30 mouse cellular contexts compared by ENCODE assay signal in the genomic region with DNA sequence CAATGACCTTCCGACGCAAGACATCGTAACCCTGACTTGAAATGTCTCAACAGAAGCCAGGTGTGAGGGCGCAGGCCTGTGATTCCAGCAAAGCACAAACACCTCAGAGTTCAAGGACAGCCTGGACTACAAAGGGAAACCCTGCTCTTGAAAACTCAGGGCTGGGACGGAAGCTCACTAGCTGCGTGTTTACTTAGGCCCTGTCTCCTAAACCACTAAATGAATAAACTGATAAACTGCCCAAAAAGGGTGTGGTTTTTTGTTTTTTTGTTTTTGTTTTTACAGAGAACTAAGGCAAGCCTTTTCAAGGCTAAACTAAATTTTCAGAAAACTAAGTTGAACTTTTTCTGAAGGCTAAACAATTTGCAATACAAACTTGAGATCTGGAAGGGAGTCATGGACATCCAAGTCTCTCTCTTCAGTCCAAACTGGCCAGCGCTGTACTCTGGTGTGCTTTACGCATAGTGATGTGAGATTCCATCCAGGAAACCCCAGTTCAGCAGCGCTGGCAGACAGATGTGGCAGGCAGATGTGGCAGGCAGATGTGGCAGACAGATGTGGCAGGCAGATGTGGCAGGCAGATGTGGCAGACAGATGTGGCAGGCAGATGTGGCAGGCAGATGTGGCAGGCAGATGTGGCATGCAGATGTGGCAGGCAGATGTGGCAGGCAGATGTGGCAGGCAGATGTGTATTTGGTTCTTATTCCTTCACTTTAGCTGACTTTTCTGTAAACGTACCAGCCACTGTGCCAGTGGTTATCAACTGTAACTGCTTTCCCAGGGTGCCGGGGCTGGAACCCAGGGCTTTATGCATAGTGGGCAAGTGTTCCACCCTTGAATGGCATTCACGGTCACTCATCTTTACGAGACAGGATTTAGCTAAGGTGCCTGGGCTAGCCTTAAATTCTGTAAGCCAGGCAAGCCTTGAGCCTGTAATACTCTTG.
DNase-seq lines count a peak whose midpoint lies in the region; ATAC-seq lines count a peak whose summit lies in the region.
"Had no signal": no experiment of that assay in that cellular context is flagged by ENCODE, and none has a peak within 500 bp of the region (broad histone marks: within the 10 kb centered on the region; RNA-seq: fewer than 3 reads in every experiment).

No protein-coding gene starts in this region.

- no peaks in the 10 kb centered on the region for H3K9me3 ChIP-seq in liver, embryonic 11.5 days (ENCODE audit: control insufficient read depth, low read length)
- H3K9me3 ChIP-seq in liver, embryonic 16.5 days (replicated peaks; ENCODE audit: control insufficient read depth, low read length): no peaks in the 10 kb centered on the region
- H3K9me3 ChIP-seq: embryonic facial prominence, embryonic 13.5 days; forebrain, embryonic 12.5 days; heart, embryonic 12.5 days; hindbrain, embryonic 10.5 days; hindbrain, embryonic 15.5 days; kidney, embryonic 15.5 days; limb, embryonic 10.5 days; limb, embryonic 15.5 days; lung, embryonic 15.5 days; midbrain, embryonic 12.5 days; neural tube, embryonic 13.5 days had no signal

- ATAC-seq in common myeloid progenitor, adult 5-6 weeks (replicated peaks; ENCODE audit: low read depth, poor library complexity, severe bottlenecking): 0 out of 2 replicates have a peak, but pooled peaks have one; percentile 24
- ATAC-seq in liver, embryonic 11.5 days (replicated peaks; ENCODE audit: low FRiP score): peak; percentile 60; the same call in 1 of the 2 replicates
- ATAC-seq in liver, embryonic 16.5 days (ENCODE audit: low read depth): peak; percentile 81

- H3K36me3 ChIP-seq in liver, embryonic 11.5 days (ENCODE audit: control insufficient read depth, insufficient read depth, low read length): 0 out of 2 replicates have a peak, but pooled peaks cover 3% of the 10 kb centered on the region
- no peaks in the 10 kb centered on the region for H3K36me3 ChIP-seq in liver, embryonic 16.5 days (ENCODE audit: control insufficient read depth, insufficient read depth)
- H3K36me3 ChIP-seq: embryonic facial prominence, embryonic 13.5 days; forebrain, embryonic 12.5 days; hindbrain, embryonic 10.5 days; hindbrain, embryonic 15.5 days; kidney, embryonic 15.5 days; limb, embryonic 10.5 days; lung, embryonic 15.5 days; midbrain, embryonic 12.5 days; neural tube, embryonic 13.5 days had no signal

- no peak overlapping the region for H3K4me3 ChIP-seq in liver, embryonic 11.5 days (ENCODE audit: low read depth, low read length)
- no peak overlapping the region for H3K4me3 ChIP-seq in liver, embryonic 16.5 days (ENCODE audit: low read depth, low read length)
- H3K4me3 ChIP-seq: embryonic facial prominence, embryonic 13.5 days; erythroblast, embryonic 14.5 days; forebrain, embryonic 12.5 days; heart, adult 2 months; heart, embryonic 12.5 days; hindbrain, embryonic 10.5 days; hindbrain, embryonic 15.5 days; kidney, embryonic 15.5 days; limb, embryonic 10.5 days; limb, embryonic 15.5 days; lung, embryonic 15.5 days; midbrain, embryonic 12.5 days; neural tube, embryonic 13.5 days had no signal

- no peak overlapping the region for H3K4me2 ChIP-seq in liver, embryonic 11.5 days
- H3K4me2 ChIP-seq in liver, embryonic 16.5 days (ENCODE audit: low read depth, low read length): no peak overlapping the region
- H3K4me2 ChIP-seq: embryonic facial prominence, embryonic 13.5 days; forebrain, embryonic 12.5 days; heart, embryonic 12.5 days; hindbrain, embryonic 15.5 days; kidney, embryonic 15.5 days; limb, embryonic 15.5 days; lung, embryonic 15.5 days; midbrain, embryonic 12.5 days; neural tube, embryonic 13.5 days had no signal

- no peaks in the 10 kb centered on the region for H3K27me3 ChIP-seq in liver, embryonic 11.5 days (replicated peaks; ENCODE audit: control insufficient read depth, insufficient read depth, low read length)
- H3K27me3 ChIP-seq in liver, embryonic 16.5 days (ENCODE audit: control insufficient read depth, insufficient read depth, low read depth, low read length): no peaks in the 10 kb centered on the region
- H3K27me3 ChIP-seq: embryonic facial prominence, embryonic 13.5 days; forebrain, embryonic 12.5 days; heart, embryonic 12.5 days; hindbrain, embryonic 15.5 days; kidney, embryonic 15.5 days; limb, embryonic 15.5 days; lung, embryonic 15.5 days; midbrain, embryonic 12.5 days; neural tube, embryonic 13.5 days had no signal

- 74% methylated on average over 13 of the region's 13 CpGs for whole genome bisulfite sequencing in liver, embryonic 11.5 days
- WGBS in liver, embryonic 16.5 days (ENCODE audit: insufficient replicate concordance): 66% methylated on average over 13 of the region's 13 CpGs

- H3K27ac ChIP-seq in liver, embryonic 11.5 days (ENCODE audit: low read depth, low read length): peak overlapping the region; percentile 47
- peak overlapping the region; percentile 81 for H3K27ac ChIP-seq in liver, embryonic 16.5 days (ENCODE audit: low read length)
- H3K27ac ChIP-seq: embryonic facial prominence, embryonic 13.5 days; forebrain, embryonic 12.5 days; hindbrain, embryonic 10.5 days; hindbrain, embryonic 15.5 days; kidney, embryonic 15.5 days; limb, embryonic 10.5 days; limb, embryonic 15.5 days; lung, embryonic 15.5 days; midbrain, embryonic 12.5 days; neural tube, embryonic 13.5 days had no signal

- peak; percentile 6 for DNase-seq in 416B (ENCODE audit: low read depth)
- no peak for DNase-seq in liver, embryonic 11.5 days (ENCODE audit: low spot score)
- no peak for DNase-seq in urinary bladder, postnatal 36 days (ENCODE audit: low spot score in 2 of 2)
- no peak for DNase-seq in frontal cortex, postnatal 10 days (ENCODE audit: low spot score in 2 of 2)
- no peak for DNase-seq in embryo, embryonic 10.5 days (ENCODE audit: low spot score)
- DNase-seq in left cerebral cortex, adult 11 months (ENCODE audit: low spot score): no peak
- DNase-seq: adrenal gland, adult 2 months; cerebellum, adult 8-10 months; cerebellum, postnatal 25 days; gastrocnemius, postnatal 36 days; heart, adult 2 months; kidney, adult 18-20 months; kidney, postnatal 4 days; layer of hippocampus, postnatal 36 days; right cerebral cortex, postnatal 4 days; thymus, postnatal 4 days had no signal

- no peak overlapping the region for H3K9ac ChIP-seq in liver, embryonic 11.5 days (ENCODE audit: low read depth, low read length)
- peak overlapping the region; percentile 21; the same call in 1 of the 2 replicates for H3K9ac ChIP-seq in liver, embryonic 16.5 days (ENCODE audit: low read depth, low read length)
- H3K9ac ChIP-seq: embryonic facial prominence, embryonic 13.5 days; forebrain, embryonic 12.5 days; heart, embryonic 12.5 days; hindbrain, embryonic 15.5 days; kidney, embryonic 15.5 days; limb, embryonic 15.5 days; lung, embryonic 15.5 days; midbrain, embryonic 12.5 days; neural tube, embryonic 13.5 days had no signal

- peaks cover 16% of the 10 kb centered on the region for H3K4me1 ChIP-seq in liver, embryonic 11.5 days (replicated peaks; ENCODE audit: control insufficient read depth, insufficient read depth, low read length)
- H3K4me1 ChIP-seq in liver, embryonic 16.5 days (ENCODE audit: control insufficient read depth, low read depth, low read length): peaks cover 25% of the 10 kb centered on the region
- H3K4me1 ChIP-seq: embryonic facial prominence, embryonic 13.5 days; hindbrain, embryonic 15.5 days; kidney, embryonic 15.5 days; limb, embryonic 10.5 days; limb, embryonic 15.5 days; lung, embryonic 15.5 days; neural tube, embryonic 13.5 days had no signal

Comparison
In these comparisons a context has a peak if more than half of its experiments do, and no peak if none do; other contexts are left out.
1. ATAC-seq: peak in every context shown above with its lines; median percentile 81 in liver, embryonic 16.5 days; 60 in liver, embryonic 11.5 days; 24 in common myeloid progenitor, adult 5-6 weeks.